Mouse (Mus musculus) gastrocnemius, postnatal 36 days (tissue): ENCODE measurements at regions not wholly inside any gene's neighbourhood (a gene's known extent, or its start where the extent isn't known, plus 50 kb on each side); places are given as distances from the start of the nearest gene placed in this dataset.

ENCODE experiments used
- DNase-seq, 2 experiments: peaks; one replicate each; pipeline ENCODE4 v3.0.0; 2022
- intact Hi-C: fragments of 180-260 bp; cut with DNase I; formaldehyde crosslinking; loops from one replicate; pipeline ENCODE4 v1.15.1; 2025

DNA sequence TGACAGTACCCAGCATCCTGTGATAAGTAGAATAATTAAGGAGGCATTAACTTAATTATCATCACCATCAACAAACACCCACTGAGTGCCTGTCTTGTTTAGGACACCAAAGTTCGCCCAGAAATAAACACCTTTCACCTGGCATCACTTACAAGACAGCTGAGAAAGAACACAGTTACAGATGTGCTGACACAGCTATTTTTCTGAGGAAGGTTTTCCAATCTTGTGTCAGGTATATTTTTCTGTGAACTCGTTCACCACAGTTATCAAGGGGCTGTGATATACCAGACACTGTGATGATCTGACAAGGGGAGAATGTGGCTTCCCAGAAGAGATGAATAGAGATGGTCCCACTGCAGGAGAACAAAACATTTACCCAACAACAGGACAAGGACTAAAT lies 311.1 kb downstream of the Pik3r1 start:
- intact Hi-C loops, result loop anchor here (5.0 kb wide), 1 partner anchor 615 kb away; no protein-coding TSS in a partner anchor
- DNase-seq, result no peak

DNA sequence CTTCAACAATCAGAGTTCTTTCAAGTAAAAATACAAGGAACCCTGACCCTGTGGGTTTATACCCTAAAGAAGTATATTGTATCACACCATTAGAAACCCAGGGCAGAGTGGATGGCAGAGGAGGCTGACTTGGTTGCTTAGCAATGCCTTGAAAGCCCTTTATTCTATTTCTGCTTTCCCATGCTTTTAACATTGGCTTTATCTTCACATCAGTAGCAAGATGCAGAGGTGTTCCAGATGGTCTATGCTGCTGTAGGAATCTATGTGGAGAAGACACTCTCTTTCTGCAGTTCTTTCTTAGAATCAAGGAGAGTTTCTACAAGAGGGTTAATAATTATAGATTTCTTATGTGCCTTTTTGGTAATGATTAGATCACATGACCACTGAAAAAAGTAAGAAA lies 313.7 kb downstream of the Pik3r1 start:
- no peak for DNase-seq
- intact Hi-C loops, result no loop called here

DNA sequence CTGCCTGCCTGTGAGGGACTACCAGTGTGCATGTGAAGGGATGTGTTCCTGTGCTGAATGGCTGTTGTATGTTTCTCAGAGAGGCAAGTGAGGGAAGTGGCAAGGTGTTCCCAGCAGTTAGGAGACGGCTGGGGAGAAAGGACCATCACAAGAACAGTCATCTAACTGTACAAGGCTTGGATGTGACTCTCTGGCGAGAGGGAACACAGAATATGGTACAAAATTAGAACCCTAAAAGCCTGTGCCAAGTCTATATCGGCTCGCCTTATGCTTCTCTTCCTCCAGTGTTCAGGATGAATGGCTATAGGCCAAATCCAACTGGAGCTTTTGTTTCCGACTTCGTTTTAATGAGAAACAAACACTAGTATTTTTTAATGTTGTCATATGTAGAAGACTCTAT lies 317.5 kb downstream of the Pik3r1 start:
- DNase-seq, result no peak
- intact Hi-C loops, result no loop called here

DNA sequence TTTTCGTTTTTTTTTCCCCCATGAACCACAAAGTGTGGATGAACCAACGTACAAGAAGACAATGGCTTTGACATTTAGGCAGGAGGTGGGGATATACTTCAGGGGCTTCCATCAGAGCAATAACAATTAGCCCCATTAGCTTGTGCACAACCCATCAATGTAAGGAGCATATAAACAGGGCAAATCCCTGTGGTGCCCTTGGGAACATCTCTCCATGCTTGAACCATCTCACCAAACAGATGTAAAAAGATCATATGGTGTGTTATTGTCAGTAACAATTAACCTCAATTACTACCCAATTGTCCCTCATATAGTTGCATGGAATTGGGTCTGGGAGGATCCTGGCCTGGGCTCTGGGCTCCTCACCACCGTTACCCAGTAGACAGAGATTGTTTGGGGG lies 328.5 kb downstream of the Pik3r1 start:
- intact Hi-C loops, result no loop called here
- DNase-seq, result no peak

DNA sequence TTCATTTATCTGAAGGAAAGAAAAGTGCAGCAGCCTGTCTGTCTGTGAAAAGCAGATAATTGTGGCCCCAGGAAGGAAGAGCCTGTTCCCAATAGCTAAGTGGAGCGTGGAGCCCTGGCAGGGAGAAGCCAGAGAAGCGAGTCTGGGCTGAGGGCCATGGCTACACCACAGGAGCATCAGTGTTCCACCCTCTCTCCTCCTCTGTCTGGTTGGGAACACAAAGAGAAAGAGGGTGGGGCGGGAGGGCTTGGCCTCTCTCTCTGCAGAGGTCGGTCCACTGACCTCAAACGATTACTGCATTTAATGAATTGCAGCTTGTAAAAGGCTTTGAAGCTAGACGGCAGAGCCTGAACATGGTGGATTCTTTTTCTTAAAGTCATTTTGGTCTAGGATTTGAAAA lies 329.0 kb downstream of the Pik3r1 start:
- intact Hi-C loops, result no loop called here

DNA sequence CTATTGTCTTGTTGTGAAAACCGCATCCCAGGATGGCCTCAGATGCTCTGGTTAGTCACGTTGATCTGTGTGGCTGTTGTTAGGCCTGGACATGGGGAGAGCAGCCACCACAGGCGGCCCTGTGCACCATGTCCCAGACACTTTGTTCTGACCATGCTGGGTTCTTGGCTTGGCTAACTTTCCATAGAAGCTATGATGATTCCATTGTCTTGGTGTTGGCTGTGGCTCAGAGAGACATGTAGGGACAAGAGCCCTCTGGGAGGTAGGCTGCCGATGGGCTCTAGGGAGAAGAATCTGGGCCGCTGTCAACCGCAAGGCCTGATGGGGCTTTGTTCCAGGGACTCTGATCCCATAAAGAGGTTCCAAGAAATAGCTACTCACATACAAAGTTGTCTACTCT lies 334.9 kb downstream of the Pik3r1 start:
- DNase-seq, result no peak

More for the DNA sequence above, 329.0 kb downstream of the Pik3r1 start:
- peak; percentile 44 to 54 for DNase-seq

DNA sequence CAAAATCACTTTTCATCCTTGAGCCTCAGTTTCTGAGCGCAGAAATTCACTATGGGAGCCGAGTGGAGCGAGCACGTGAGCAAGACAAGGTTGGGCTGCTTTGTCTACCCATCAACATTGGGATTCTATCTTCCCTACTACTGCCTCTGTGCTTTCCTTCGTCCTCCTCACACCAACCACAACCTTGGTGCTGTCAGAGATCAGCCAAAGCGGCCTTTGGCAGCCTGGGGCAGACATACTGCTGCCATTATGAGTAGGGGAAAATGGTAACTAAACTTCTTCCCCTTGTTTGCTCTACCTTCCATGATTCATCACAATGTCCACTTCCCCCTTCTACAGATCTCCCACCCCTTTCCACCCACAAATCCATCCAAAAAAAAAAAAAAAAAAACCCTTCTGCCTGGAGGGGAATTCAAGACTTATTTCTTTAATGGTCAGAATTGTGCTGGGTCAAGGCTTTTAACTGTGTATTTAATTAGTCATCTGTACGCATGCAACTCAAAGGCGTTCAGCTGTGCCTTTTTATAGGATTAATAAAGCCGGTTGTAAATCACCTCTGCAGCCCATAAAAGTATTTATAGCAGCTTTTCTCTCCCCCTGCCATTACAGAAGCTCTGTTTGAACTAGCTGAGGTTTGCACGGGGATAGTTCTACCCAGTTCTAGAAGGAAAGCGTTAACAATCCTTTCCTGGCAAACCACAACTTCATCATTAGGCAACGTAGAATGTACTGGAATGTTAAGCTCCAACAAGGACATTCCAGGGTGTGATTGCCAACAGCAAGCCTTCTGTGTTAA lies 340.4 kb downstream of the Pik3r1 start:
- intact Hi-C loops, result no loop called here
- DNase-seq, result no peak

More for the DNA sequence above, 334.9 kb downstream of the Pik3r1 start:
- intact Hi-C loops, result no loop called here

DNA sequence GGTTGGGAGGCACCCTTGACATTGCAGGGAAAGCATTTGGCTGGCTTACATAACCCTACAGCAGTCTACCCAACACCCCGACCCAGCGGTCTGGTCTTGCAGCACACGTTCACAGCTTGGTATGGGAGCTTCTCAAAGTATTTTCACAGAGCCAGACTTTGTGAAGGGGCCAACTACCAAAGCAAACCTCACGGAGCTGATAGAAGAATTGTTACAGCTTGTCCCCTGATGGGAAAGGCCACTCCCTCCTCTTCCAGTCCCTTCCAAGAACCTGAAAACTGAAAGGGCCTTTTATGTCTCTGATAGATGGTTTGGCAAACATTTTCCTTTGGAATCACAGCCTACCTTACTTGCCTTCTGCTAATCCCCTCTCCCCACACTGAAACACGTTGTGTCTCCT lies 341.6 kb downstream of the Pik3r1 start:
- intact Hi-C loops, result no loop called here
- DNase-seq, result no peak

DNA sequence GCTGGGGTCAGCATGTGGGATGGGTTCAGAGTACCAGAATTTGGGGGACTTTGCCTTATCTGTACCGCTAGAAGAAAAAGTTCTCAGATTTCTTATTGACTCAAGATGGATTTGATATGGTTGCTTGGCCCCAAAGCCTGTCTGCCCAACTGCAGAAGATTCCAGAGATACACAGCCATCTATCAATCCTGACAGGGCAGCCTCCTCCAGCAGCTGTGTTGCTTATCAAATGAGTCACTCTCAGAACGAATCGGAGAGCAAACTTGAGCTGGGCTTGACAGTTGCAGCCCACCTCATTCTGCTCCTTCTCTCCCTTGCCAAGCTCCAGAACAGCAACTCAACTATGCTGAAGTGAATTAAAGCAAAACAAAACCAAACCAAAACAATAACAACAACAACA lies 345.9 kb downstream of the Pik3r1 start:
- intact Hi-C loops, result no loop called here
- DNase-seq, result no peak

DNA sequence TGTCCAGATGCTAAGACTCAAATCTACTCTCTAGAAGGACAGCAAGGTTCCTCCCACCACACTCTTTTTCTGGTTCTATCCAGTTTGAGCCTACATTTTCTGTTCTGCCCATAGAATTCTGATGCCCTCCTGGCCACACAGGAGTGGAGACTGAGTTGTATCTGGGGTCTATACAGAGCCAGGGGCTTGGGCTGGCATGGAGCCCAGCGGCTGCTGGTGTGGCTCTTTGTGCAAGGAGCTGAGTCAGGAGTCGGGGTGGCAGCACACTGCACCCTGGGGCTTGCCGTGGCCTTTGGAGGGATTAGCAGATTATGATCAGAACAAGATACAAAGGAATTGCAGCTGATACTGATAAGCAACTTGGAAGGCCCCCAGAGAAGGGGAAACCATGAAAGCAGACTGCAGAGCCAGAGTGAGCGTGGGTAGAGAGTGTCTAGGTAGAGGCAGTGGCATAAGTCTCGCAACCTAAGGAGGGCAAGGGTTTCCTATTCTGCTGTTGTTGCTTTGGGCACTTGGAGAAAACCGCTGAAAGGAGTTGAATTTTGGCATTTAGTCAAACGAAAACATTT lies 348.5 kb downstream of the Pik3r1 start:
- intact Hi-C loops, result no loop called here
- no peak for DNase-seq

DNA sequence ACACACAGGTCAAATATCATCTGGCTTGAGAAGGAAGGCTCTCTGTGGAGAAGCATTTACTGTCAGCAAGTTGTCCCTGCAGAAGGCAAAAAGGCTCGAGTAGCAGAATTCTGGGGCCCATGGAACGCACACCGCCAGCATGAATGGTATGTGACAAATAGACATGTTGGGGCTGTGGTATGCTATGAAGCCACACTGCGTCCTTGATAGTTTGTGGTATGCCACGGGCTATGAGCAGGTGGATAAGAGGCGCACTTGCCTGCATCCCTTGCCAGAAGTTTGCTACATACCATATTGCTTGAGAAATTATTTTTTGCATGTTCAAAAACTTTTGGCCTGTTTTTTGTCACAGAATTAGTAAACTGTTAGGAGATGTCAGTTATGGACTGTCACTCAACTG lies 349.7 kb downstream of the Pik3r1 start:
- DNase-seq, result no peak
- intact Hi-C loops, result no loop called here

DNA sequence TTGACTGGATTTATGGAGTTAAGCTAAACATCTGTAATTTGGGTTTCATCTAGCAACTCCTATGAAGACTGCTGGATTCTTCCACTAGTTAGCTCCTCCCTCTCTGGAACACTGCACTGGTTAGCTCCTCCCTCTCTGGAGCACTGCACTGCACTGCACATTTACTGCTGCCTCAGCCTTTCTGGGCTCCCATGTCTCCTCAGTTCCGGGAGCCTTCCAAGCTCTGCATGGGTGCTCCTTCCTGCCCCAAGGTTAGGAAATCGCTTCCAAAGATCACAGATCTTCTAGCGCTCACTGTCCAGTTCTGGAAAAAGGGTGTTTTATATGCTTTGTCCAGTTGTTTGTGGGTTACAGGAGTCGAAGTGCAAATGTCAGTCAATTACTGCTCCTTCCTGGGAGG lies 359.1 kb downstream of the Pik3r1 start:
- DNase-seq, result no peak
- intact Hi-C loops, result no loop called here

DNA sequence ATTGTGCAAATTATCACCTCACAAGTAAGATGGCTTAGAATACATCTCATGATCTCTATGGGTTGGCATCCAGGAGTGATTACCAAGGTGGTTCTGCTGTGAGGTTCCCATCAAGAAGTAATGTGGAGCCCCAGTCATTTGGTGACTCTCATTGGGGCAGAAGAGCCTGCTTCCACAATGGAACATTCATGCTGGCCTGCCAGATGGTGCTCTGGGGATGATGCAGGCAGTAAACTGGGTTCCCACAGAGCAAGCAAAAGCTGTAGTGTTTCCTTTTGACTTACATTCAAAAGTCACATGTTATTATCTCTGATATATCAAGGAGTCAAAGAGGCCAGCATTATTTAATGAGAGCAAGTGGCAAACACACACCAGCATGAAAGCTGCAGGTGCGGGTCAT lies 360.4 kb downstream of the Pik3r1 start:
- intact Hi-C loops, result no loop called here
- DNase-seq, result no peak

DNA sequence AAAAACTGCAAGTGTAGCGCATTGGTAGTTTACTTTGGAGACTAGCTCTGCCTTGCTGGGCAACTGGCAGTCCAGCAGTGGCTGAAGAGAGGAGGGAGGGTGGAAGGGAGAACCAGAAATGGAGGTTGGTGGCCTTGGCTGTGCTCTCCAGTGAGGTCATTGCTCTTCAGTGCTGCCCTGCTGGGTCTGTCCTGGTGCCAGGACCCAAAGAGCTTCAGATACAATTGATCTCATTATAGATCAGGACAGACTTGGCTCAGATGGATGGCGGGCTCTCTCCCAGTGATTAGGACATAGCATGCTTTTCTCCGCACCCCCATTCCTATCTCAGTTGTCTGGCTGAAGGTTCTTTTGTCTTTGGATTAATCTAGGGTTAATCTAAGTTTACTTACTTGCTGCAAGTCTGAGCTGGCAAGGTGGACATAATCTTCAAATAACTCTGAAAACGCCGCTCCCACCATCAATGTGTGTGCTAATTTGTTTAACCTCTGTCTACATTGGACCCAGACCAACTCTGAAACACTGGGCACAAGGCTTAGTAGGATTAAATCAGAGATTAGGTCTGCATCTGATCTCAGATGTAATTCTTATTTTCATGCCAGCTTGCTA lies 394.3 kb downstream of the Pik3r1 start:
- intact Hi-C loops, result no loop called here
- no peak for DNase-seq

DNA sequence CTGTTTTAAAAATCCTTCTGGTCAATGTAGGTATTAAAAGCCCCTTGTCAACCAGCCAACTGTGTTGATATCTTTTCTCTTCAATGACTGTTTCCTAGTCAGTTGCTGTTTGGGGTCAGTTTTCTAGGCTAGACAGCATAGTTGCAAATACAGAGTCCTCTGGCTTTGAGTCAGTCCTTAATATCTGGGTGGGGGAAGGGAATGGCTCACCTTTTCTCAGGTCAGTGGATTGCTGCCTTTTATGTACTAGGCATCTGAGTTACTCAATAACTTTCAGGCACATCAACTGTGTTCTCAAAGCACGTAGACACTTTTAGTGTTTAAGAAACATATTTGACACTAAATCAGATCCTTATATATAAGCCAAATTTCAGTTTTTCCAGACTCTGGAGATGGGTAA lies 396.1 kb downstream of the Pik3r1 start:
- DNase-seq, result no peak
- intact Hi-C loops, result no loop called here

DNA sequence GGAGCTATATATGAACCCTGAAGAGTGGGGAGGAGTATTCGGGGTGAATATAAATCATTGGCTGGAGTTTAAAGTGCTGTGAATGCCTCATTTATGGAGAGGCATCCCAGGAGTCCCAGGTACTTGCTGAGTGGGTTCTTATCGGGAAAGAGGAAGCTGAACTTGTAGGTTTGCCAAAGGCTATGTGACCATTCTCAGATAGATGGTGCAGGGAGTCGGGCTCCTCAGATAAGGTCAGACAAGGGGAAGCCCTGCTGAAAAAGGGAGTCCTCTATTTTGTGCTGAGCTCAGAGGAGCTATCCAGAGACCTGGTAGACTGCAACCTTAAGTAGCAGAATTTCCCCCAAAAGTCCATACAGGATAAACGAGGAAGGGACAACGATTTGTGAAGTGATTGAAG lies 399.8 kb downstream of the Pik3r1 start:
- no peak for DNase-seq
- intact Hi-C loops, result no loop called here

DNA sequence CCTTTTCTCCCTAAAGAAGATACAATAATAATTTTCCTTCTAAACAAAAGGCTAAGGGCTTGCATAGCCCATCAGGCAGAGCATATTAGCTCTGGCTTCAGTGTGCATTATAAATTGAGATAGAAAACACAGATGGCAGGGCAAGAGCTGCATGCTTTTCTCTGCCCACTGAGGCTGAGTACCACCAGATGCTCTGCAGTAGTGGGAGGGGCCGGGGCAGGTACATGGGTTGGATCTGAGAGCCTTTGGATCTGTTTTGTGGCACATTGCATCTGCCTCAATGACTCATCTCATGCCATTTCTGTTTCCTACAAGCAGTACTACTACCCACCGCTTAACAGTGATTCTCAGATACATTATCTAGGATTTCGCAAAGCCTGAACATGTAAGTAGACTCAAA lies 412.7 kb downstream of the Pik3r1 start:
- intact Hi-C loops, result no loop called here
- DNase-seq, result no peak

DNA sequence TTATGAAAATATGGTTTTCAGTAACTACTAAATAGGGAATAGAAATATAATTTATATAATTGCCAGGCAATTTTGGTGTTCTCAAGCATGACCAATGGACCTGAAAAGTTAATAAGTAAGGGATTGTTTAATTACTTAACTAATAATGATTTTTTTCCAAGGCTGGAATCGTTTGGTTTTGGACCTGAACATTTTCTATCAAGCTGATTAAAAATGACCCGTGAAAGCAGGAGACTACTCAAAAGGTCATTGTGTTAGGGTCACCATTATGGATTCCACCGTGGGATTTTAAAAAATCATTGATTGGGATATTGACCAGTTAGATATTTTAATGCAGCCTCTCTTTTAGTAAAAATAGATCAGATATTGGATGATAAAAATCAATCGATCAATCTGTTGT lies 416.9 kb downstream of the Pik3r1 start:
- DNase-seq, result no peak
- intact Hi-C loops, result no loop called here

DNA sequence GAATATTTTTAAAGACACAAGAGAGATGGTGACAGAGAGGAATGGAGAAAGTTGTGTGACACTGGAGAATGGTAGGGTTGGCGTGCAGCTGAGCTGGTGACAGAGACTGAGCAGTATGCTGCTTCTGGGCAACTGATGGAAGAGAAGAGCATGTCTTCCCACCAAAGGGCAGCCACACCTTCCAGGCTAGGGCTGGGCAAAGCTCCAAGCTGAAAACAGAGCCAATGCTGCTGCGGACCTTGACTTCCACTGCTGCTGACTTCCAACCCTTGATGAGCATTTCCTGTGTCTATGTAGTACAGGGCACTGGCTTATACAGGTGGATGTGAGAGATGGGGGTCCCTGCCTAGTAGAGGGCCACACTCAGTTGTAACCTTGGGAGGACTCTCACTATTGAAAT lies 418.7 kb downstream of the Pik3r1 start:
- DNase-seq, result no peak
- intact Hi-C loops, result no loop called here

DNA sequence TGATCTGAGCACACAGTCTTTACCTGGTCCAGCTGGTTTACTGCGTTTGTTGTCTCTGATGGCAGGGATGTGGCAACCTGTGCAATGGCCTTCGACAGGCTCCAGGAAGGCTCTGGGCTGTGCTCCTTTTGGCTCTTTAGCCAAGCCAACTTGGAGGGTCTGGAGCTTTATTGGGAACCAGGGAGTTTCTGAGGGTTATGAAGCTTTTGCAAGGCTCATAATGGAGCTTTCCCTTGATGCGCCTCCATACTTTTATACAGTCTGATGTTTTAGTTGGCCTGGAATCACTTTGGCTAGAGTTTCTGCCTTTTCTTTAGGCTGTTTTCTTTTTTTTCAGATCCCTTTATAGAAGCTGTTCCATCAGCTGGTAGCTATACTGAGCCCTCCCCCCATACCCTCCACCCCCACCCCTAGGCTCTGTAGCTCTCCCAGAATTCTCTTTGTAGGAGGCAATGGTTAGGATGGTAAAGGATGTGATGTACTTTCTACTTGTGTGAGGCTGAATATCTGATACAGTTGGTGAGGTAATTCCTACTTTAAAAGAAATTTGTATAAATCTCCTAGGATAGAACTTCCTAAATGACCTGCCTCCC lies 429.6 kb downstream of the Pik3r1 start:
- no peak for DNase-seq
- intact Hi-C loops, result no loop called here

DNA sequence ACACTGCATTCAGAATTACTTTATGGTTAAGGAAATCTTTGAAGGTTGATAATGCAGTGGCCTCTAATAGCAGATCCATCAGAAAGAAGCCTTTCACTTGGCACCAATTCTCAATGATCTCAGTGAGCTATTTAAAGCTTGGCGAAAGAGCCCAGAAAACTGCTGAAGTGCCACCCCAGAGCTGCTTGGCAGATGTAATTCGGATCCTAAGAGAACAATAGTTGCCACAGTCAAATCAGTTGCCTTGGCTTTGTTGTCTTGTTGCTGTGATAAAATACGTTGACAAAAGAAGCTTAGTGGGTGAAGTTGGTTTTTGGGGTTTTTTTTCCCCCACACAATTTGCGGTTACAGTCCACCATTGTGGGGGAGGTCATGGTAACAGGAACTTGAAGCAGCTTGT lies 449.4 kb downstream of the Pik3r1 start:
- intact Hi-C loops, result no loop called here

DNA sequence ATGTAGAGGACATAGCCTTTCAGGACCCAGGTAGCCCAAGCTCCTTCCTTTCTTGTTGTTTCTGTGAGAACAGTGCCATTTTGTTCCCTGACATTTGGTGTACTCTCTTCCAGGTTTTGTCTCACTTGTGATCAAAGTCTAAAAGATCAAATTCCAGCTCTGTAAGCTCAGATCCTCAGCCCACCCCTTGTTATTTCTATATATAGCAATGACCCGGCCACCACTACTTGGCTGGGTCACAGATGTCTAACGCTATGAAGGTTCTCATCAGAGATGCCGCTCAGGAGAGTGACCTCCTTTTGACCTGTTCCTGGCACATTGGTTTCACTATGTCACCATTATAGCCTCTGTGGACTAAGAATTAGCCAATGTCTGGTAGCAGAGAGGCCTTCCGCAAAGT lies 451.7 kb downstream of the Pik3r1 start:
- DNase-seq, result no peak
- intact Hi-C loops, result no loop called here

More for the DNA sequence above, 449.4 kb downstream of the Pik3r1 start:
- no peak for DNase-seq
